Mouse (Mus musculus) frontal cortex, postnatal 14 days (tissue): ENCODE data around the gene Eva1b.
A peak's percentile ranks its signal among the peaks of the same experiment; 100 is the strongest.

ENCODE experiments used
- DNase-seq, 2 experiments: peaks; one replicate each; pipeline ENCODE4 v3.0.0; 2022; ENCODE audit warnings: low spot score in 2 of 2

The Eva1b gene

DNA sequence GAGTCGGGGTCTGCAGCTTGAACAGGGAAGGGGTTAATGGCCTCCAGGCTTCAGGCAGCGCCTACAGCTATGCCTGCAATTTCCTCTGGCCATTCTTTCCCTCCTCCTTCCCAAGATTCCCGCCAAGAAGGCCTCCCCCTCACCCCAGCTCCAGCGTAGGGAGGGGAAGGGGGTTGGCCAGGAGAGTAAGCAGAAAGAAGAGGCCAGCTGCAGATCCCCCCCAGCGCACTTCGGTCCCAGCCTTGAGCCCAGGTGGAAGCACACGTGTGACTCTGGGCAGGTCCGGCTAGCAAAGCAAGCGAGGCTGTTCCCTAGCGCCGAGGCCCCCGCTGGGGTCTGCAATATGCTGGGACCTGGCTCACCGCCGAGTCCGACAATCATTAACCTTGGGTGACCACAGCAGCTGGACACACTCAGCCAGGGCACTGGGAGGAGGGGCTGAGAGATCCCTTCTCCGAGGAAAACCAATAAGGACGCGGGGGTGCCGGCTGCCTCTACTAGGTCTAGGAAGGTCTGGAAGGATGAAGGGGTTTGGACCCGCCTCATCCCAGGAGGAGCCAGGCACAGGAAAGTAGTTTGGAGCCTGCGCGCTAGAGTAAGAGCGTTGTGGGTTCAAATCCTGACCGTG is at the start of gene Eva1b:
Gene Eva1b (plus strand): TSS at position 212 of the 628 bp plus-strand sequence.
- DNase-seq: no peak

DNA sequence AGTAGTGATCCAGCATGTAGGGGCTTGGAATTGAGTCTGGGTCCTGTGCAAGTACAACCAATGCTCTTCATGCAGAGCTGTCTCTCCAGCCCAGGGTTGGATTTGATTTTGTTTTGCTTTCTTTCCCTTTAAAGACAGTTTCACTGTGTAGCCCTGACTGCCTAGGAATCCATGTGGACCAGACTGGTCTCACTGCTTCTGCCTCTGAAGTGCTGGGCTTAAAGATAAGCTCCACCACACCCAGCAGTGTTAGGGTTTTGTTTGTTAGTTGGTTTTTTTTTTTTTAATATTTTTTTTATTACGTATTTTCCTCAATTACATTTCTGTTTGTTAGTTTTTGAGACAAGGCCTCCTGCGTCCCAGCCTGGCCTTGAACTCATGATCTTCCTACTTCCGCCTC is 48.2 kb upstream of the Eva1b start:
- no peak for DNase-seq

DNA sequence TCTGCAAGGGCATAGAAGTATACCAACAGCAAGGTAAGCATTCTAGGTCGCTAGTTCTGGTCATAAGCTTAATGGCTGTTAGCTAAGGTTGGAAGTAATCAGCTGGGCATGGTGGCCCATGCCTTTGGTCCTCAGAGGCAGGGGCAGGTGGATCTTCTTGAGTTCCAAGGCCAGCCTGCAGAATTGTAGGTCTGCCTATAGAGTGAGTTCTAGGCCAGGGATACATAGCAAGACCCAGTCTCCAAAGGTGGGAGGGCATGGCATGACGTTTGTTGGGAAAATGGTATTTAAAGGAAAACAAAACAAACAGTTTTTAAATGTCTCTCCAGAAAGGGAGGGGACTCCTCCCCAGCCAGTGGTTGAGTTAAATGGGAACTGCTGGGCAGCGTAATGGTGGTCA is 46.8 kb upstream of the Eva1b start:
- DNase-seq: no peak

DNA sequence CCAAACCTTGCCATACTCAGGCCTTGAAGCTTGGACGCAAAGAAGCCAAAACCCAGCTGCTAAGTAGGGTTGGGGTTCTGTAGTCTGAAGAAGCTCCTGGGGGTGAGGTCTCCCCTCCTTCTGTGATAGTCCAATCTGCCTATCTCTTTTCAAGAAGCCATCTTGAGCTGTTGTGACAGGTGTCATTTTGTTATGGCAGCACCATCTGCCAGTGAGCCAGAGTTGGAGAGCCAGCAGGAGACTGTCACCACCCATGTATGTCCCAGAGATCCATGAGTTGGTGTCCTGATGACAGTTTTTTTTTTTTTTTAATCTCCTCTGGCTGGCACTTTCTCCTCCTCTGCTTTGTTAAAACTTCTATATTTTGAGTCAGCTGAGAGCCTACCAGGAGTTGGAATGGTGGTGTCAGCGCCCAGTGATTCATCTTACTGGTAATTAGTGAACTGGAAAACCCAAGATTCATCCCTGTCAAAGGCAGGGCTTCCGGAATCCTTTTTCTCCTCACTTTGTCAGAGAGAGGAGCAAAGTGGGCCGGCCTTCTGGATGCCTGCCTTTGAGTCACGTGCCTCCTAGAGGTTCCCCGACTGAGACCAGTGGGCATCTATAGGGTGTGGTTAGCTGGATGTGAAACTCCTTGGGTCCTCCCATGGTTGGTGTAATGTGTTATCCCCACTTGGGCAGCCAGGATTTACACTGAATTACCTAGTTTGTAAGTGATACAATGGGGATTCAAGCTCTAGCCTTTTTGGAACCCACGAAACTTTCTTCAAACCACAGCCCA is 45.3 kb upstream of the Eva1b start:
- no peak for DNase-seq

DNA sequence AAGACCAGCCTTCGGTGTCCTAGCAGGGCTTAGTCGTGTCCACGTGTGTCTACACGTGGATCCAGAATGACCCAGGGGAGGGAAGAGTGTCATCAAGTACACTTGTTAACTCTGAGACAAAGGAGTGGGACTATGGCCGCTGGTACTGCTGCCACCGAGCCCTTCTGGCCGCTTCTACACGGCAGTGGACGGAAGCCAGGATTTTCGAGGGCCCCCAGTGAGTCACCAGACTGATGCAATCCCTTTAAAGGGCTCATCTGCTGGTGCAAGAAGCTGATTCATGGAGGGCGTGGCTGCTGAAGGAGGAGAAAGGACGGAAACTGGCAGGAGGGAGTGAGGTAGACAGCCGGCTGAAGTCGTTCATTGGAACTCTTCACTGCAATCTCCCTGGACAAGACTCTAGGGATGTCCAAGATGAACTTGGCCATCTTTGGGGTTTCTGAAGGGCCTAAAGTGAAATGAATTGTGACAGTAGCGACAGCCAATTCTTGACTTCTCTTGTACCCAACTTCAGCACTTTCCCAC is 44.4 kb upstream of the Eva1b start:
- DNase-seq: peak; percentile 67 to 79

DNA sequence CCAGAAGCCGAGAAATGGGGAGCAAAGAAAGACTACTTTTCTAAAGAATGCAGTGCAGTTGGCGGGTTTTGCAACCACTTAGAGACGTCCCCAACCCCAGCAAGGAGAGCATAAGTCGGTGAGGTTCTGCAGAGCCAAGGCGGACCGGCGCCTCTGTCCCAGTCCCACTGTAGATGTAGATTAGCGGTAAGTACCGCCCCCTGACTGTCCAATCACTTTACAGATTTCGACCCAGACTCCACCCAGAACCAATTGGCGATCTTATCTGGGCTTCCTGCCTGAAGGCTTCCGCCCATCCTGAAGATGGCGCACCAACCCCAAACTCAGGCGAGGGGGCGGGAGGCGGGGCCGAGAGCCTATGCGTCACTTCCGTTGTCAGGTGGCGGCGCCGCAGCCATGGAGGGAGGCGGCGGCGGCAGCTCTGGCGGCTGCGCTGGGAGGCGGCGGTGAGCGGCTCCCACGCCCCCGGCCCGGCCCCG is 43.9 kb upstream of the Eva1b start, which contains the start of gene Stk40:
Gene Stk40 (plus strand): TSS at position 368 of the 479 bp plus-strand sequence.
- peak; percentile 94 for DNase-seq

DNA sequence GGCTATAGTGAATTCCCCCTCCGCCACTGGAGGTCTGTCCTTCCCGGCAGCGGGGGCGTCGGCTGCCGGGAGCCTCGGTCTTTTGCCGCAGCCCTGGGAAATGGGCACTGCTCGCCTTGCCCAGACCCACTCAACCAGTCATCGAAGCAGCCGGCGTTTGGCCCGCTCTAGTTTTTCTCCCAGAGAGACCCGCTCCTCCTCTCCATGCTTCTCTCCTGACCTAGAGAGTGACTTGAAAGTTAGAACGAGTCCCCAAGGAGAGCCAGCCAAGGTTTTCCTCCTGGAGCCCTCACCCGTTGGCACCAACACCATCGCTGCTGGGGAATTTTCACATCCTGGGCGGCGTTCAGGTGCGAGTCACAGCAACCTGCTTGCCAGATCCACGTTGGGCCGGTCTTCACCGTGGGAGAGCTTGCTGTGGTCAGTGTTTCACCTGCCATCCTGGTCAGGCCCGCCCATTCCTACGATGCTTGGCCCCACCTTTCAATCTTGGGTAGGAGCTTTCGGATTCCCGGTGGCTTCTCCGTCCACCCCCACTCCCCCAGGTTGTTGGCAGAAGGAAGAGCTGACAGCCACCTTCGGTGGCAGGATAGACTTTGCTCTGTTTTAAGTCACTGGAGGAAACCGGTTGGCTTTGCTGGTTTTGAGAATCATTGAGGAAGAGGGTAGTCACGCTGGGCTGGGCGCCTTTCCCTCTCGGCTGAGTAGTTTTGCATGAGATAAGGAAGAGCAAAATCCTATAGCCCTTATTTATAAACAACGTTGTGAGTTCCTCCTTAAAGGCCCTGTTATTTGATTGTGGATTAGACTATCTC is 43.1 kb upstream of the Eva1b start:
- peak in 1 of 2 experiments; percentile 39 for DNase-seq

DNA sequence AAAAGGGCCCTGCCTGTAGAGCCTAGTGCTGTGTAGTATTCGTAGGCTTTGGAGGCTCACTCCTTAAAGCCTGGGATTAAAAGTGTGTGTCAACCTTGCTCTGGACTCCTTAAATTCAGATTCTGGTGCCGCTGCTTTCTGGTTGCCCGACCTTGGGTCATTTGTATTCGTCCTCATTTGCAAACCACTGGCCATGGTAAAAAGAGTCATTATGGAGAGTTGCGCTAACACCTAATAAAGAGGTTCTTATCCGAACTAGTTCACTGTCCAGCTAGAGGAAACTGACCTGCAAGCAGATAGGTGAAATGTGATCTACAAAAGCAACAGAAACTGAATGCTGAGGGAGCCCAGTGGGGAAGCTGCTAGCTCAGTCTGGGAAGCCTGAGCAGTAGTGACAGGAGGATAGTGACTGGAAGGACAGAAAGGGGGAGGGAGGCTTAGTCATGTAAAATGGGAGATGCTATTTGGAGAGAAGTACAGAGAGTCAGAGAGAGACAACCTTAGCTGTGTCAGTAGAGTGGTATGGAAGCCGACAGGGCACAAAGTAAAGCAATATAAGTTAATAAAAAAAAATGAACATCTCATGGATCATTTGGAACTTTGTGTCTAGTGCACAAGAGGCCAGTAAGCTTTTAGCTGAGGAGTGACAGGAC is 42.3 kb upstream of the Eva1b start:
- no peak for DNase-seq

DNA sequence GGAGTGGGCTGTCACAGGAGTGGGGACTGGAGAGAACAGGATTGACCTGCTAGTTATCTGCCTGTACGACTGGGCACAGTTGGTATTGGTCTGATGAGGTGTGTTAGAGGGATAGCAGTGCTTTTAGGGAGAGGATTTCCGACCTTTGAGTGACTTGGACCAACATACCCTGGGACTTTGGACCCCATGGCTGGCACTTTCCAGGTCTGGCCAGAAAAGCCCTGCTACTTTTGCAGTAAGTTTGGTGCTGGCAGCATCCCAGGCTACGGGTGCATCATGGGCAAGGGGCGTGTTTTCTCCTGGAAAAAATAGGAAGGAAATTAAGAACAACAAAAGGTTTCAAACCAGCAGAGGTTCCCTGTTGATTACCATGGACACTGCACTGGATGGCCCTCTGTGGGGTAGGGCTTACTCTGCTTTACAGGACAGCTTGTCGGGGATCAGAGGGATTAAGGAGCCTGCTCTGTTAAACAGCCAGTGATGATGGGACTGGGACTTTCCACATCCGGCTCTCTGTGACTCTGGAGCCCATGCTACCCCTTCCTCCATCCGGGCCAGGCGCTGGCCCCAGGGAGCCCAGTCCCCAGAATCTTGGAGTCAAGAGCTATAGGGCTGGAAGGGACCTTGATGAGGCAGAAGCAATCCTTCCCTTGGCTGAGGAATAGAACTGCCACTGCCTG is 39.3 kb upstream of the Eva1b start:
- no peak for DNase-seq

DNA sequence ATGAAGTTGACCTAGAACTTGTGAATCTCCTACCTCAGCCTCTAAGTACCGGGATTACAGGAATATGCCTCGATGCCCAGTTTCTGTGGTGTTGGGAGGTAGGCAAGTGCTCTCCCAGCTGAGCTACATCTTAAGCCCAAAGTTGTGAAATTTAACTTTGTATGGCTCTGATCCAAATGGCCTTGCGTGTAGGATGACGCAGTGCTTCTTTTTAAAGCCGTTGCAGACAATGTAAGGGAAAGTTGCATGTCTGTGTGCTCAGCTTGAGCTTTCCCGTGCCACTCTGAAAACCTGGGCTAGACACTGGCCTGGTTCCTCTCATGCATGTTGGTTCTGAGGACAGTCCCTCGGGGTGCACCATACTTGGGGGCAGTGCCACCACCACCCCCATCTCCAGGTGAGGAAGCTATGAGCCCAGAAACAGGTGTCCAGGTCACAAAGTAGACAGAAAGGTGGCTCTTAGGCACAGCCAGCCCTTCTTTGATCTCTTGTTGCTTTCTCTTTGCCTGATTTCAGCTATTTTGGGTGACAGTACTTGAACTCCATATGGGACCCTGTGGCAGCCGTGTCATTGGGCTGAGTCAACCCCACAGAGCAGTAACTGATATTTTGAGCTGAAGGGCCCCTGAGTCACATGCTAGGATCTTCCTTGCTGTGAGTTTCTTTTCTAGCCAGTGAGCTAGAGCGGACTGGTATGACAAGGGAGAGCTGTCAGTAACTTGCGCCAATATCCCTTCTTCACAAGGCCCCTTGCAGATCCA is 37.8 kb upstream of the Eva1b start:
- no peak for DNase-seq

DNA sequence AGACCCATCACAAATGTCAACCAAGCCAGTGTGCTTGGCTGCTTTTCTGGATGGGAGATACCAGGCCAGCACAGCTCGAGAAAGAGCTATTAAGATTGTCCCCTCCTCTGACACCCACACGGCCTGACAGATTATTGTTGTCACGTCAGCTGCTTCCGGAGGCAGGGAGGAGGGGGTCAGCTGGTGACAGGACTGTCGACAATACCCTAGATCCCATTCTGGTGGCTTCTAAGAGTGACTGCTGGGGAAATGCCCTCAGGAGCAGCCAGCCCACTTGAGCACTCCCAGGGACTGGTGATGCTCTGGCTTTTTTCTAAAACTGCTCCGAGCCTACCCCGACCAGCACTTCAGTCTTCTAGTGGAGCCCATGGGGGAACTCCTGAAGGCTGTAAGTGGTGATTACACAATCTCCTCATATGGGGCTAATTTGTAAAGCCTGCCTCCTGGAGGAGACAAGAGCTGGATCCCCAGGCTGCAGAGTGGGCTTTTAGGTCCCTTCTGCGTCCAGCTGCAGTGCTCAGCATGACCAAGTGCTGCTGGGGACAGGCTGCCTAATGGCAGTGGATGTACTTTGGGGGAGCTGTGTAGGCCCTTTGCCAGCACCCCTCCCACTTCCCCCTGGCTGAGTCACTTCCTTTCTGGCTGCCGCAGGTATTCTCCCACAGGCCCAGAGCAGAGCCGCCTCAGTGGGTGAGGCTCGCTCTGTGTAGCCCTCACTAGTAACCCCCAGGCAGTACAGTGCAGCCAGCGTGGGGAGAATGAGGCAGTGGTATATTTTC is 37.0 kb upstream of the Eva1b start:
- DNase-seq: peak in 1 of 2 experiments; percentile 53

DNA sequence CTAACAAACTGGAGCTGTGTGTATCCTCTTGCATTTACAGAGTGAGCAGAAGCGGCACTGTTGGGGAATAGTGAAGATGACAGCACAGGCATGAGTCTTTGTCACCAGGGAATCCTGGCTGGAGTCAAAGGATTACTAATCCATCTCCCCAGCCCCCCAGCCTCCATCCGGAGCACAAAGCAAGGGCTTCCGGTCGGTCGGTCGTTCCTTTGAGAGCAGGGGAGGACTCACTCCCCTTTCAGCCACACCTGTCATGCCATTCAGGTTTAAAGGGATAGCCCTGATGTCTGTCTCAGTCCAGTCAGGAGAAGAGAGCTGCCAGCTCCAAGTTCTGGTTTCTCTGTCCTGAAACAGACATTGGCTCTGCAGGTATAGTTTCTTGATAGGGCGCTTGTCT is 36.4 kb upstream of the Eva1b start:
- no peak for DNase-seq

DNA sequence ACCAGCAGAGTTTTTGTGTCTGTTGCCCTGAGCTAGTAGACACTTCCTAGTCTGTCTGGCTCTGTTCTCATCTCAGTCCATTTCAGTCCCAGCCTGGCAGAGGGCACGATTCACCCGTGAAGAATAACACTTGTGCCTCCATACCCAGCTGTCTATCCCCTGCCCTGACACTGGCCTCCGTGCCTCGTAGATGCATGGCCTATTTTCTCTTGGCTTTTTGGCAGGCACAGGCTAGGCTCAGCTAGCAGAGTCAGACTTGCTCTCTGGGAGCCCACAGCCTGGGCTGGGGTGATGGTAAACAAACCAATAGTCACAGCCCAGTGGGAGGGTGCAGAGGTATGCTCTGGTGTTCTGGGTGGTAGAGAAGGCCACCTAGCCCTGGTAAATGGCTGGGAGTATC is 34.3 kb upstream of the Eva1b start:
- DNase-seq: no peak

DNA sequence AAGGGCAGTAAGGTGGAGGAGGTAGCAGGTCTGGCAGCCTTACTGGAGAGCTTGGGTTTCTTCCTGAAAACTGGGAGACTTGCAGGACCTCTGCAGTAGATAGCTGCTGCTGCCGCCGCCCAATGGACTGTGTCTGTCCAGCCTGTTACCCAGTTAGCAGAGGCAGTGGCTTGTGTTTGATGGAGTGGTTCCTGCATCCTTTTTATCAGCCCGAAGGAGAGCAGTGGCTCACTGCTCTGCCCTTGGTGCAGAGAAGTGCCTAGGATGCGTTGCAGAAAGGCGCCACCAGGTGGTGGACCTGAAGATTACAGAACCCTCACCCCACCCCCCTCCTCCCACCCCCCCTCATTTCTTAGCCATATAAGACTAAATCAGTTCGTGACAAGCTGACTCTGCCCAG is 33.6 kb upstream of the Eva1b start:
- DNase-seq: no peak

DNA sequence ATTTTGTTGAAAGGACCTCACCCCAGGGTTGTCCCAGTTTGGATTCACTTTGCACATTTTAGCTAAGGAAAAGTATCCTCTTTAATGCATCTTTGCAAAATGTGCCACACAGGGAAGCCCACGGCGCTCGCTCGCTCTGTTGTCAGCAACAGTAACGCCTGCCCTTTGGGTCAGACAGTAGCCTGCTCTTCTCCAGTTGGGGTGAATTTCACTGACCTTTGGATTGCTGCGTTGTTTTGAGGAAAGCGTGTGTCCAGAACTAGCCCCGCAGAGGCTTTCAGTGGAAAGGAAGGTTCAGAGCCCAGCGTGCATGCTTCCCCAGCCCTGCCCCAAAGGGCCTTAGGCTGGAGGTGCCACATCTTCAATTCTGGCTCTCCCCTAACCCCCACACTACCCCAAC is 32.1 kb upstream of the Eva1b start:
- no peak for DNase-seq

DNA sequence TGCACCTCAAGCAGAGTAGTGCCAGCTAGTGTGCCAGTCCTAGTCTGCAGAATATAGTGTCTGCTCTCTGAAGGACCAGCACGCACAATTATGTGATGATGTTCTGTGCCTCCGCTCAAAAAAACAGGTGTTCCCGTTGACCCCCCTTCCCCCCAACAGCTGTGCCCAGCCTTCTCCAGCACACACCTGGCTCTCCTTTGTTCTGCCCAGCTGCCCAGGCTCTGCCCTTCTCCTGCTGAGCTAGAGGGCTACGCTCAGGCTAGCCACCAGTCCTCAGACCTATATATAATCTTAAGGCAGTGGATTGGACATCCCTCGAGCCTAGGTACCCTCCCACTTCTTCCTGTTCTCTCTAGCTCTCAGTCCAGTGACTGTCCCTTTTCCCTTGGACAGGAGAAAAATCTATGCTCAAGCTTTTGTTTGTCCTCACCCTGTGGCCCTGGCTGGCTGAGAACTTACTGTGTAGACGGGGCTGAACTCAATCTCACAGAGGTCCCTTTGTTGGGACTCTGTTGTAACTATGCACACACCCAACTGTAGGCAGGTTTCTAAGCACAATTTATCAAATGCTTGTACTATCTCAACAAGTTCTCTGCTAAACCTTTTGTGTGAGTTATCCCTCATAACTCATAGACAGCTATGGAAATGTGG is 31.5 kb upstream of the Eva1b start:
- no peak for DNase-seq

DNA sequence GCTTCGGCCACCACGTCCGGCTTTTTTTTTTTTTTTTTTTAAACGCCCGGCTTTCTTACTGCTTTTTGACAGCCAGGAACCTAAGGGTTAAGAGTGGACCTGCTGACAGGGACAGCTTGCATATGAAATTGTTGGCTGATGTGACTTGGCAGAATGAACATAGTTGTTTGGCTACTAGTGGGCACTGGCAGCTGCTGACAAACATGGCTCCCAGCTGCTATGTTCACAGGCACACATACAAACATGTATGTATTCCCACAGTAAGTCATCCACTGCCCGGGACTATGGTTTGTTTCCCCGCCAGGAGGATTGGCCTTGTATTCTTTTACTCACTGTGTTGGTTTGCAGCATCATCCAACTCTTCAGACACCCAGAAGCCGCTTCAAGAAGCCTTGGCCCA is 30.4 kb upstream of the Eva1b start:
- DNase-seq: no peak

DNA sequence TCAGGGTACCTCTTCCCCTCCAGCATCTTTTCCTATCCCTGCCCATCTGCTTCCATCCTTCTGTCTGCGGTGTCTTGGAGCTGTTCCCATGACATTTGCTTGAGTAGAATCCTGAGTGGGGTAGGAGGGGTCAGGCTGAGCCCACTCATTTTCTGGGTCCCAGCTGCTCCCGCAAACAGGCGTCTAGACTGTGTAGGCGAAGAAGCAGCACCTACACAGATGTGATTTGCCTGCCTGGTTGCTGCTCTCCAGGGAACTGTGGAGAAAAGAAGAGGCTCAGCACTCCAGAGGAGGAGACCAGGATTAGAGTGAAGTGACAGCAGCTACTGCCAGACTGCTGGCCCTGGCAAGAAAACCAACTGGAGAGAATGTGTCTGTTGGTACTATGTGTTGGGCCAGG is 28.9 kb upstream of the Eva1b start:
- DNase-seq: peak; percentile 44 to 68

DNA sequence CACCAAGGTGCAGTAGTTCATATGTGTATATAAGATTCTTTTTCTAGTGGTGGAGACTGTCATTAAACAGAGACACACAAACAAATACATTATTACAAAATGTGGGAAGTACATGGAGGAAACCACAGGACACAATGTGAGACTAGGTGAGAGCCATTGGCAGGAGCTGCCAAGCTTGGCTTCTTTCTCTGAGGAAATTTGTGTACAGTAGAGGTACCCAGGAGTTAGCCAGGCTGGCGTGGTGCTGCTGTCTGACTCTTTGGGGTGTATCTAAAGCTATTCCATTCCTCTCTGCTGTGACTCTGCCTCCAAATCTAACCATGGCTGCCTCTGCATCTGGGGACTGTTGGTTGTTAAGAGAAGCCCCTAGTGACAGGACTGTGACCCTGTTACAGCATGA is 28.5 kb upstream of the Eva1b start:
- no peak for DNase-seq
